Mouse (Mus musculus) lung, postnatal 25 days (tissue): Measurements from ENCODE around the gene Macrod1.
A peak's percentile ranks its signal among the peaks of the same experiment; 100 is the strongest.

Experiments
- DNase-seq: peaks from one replicate; pipeline ENCODE4 v3.0.0; 2022; ENCODE audit warnings: low spot score

The Macrod1 gene

DNA sequence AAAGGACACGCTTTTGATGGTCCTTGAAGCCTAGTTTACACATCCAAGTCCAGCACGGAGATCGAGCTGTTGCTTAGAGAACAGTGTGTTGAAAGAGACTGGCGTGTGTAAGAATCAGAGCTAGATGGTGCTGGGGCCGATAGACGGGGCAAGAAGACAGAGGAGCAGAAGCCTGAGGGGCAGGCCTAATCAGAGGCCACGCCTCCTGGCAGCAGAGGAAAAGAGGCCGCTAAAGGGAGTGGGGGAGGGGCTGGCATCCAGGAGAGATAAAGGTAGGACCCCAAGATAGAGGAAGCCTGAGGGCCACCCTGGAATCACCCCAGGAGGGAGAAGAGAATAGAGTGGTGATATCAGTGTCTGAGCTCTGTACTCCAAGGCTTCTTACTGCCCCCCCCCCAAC is 114.8 kb downstream of the Macrod1 start:
- DNase-seq: no peak

DNA sequence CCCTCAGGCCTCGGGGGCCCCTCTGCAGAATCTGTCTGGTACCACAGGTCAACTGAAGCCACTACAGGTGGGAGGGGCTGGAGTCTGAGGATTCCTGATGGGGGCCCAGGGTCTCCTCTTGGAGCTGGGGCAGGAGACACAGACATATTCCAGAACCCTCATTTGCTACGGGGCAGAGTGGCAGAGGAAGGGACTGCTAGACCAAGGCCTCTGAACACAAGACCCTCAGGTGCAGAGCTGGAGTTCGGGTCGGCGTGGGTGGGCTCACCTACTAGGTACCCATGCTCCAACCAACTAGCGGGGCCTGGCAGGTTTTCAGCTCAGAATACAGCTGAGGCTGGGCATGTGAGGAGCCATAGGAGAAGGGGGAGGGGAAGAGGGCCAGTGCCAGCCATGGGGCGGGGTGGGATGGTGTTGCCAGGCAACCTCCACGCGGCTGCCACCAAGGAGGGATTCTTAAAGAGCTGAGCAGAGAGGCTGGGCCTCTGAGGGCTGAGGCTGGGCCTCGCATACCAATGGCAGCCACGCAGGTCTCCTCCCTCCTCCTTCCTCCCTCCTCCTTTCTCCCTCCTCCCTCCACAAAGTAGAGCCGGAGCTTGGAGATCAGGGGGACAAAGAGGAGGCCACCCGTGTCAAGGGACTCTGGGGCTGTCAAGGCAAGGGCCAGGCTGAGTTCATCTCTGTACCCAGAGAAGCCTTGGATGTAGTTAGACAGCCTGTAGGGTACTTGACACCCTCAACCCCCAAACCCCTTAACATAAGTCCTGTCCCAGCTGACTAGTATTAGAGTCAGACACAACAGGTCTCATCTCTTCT is 115.6 kb downstream of the Macrod1 start:
- DNase-seq: peak; percentile 39

DNA sequence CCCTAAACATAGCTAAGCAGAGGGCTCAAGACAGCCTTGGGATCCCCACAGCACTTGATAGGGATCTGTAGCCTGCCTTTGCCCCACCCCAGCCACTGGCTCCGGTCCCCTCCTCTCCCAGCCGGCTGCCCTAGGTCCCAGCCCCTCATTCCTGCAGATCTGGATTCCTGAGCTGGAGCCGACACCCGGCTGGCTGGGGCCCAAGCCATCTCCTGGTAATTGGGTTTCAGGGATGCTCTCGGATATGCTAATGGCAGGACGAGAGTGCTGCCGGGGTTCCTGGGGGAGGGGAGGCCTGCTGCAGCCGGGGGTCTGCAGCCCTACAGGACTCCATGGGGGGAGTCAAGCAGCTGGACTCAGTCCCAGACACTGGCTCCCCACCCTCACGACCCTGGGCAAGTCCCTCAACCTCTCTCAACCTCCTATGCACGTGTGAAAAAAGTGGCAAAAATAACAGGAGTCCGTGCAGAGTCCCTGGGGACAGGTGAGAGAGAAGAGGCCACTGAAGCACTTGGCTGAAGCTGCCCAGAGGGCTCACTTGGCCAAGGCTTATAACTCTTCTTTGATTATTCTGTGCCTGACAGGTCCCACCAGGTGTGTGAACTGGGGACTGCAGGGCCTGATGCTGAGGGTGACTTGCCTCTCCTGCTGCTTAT is 119.6 kb downstream of the Macrod1 start:
- DNase-seq: no peak

- no peak for DNase-seq
Observed at GRCm38 (mm10) chr19:7177804-7178511, 121.3 kb downstream of the Macrod1 start.

DNA sequence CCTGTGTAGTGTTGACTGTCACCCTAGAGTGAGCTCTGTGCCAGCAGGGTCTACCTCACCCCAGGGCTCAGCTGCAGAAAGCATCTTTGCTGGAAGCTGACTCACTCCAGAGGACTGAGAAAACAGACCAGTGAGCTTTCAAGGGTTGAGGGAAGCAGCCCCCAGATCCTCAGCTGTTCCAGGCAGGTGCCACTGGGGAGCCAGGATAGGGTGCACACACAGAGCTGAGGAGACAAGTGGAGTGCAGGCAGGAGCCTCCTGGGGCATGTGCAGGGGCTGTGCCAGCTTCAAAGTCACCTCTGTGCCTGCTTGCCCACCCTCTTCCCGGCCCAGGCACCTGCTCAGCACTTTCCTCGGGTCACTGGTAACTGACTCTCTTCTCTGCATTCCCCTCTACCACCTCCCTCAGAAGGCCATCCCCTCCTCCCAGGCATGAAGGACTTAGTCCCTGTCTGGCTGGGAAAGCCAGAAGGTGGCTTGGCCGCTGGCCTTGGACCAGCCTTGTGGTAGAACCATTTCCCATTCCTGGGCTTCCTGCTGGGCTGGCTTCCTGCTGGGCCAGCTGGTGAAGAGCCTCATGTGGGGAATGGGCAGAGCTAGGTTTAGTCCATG is 122.3 kb downstream of the Macrod1 start:
- DNase-seq: no peak

- DNase-seq: peak; percentile 44
Observed at GRCm38 (mm10) chr19:7180756-7181405, 124.3 kb downstream of the Macrod1 start.

GRCm38 (mm10) chr19:7181496-7181895 is 124.9 kb downstream of the Macrod1 start:
- no peak for DNase-seq

DNA sequence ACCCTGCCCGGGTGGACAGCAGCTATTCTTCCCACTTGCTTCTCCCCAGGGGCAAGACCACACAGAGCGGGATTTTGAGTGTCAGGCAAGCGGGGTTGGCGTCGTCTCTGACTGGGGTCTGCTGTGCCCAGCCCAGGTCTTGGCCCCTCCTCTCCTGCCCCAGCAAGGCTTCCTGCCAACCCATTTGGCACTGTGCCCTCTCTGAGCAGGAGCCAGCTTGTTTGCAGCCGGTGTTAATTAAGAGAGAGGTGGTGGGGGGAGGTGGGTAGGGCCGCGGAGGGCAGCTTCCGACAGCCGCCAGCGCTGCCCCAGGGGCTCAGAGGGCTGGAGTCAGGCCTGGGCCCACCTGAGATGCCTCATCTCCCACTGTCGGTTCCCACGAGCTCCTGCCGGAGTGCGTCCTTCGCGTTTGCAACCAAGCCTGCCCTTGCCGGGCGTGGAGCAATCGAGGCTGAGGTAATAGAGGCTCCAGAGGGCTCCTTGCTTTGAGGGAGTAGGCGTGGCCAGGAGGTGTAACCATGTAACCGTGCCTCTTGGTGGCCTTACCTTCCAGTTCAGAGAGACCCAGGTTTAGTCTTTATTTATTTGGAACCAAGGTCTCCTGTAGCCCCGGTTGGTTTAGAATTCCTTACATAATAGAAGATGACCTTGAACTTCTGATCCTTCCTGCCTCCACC is 125.8 kb downstream of the Macrod1 start:
- DNase-seq: peak; percentile 47

- DNase-seq: no peak
Observed at GRCm38 (mm10) chr19:7183419-7183818, 126.8 kb downstream of the Macrod1 start.

- no peak for DNase-seq
Observed at GRCm38 (mm10) chr19:7185059-7185458, 128.4 kb downstream of the Macrod1 start.

DNA sequence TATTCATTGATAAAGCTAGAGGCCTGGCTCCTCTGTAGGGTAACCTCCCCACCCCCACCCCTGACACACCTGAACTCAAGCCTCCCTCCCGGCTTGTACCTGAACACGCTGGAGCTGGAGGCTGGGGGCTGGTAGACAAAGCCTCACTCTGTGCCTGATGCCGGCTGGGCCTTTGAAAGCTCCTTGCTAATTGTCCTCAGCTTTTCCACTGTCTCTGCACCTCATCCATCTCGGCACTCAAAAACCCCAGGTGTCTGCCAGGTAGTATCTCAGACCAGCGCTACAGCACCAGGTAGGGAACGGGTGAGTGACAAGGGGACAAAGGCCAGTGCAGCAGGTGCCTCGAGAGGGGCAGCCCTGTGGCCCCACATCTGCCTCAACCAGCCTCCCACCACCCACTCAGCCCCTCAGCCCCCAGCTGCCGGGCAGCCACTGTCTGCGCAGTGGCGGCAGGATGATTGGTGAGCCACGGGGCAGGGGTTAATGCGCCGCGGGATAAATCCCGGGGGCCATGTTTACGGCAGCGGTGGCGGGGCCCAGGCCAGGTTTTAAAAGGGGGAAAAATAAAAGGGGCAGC is 129.2 kb downstream of the Macrod1 start:
- no peak for DNase-seq

GRCm38 (mm10) chr19:7187157-7187556 is 130.5 kb downstream of the Macrod1 start:
- no peak for DNase-seq

- no peak for DNase-seq
Observed at GRCm38 (mm10) chr19:7189026-7189425, 132.4 kb downstream of the Macrod1 start.

GRCm38 (mm10) chr19:7190986-7191385 is 134.4 kb downstream of the Macrod1 start:
- no peak for DNase-seq

DNA sequence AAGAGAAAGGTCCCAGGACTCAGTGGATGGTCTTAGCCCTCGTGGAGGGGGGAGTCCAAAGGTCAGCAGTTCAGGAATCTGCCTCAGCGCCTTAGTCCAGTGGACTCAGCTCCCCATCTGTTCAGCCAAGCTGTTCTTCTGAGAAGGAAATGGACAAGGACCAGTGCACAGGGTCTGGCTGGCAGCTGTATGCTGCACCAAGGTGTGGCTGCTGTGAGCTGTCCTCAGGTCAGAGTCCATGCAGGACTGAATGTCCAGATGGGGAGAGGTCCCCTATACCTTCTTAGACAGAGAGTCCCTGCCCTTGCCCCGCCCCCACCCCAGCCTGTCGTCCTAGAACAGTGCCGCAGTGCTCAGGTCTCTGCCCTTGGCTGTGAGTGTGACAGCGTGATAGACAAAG is 135.0 kb downstream of the Macrod1 start:
- no peak for DNase-seq

DNA sequence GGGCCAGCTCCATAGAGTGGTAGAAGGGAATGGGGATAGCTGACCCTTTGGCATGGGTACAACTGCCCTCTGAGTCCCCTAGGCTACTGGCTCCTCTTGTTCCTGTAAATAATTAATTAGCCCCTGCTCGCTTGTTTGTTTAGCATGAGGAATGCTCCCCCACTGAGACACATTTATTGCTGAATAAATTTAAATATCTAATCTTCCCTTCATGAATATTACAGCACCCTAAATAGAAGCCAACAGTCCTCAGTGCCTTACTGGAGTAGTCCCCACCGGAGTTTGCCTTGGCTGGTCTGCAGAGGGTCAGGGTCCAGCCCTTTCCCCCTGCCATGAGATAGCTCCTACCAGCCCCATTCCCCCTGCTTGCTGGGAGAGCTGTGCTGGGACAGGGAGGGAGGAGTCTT is 136.0 kb downstream of the Macrod1 start:
- DNase-seq: no peak

DNA sequence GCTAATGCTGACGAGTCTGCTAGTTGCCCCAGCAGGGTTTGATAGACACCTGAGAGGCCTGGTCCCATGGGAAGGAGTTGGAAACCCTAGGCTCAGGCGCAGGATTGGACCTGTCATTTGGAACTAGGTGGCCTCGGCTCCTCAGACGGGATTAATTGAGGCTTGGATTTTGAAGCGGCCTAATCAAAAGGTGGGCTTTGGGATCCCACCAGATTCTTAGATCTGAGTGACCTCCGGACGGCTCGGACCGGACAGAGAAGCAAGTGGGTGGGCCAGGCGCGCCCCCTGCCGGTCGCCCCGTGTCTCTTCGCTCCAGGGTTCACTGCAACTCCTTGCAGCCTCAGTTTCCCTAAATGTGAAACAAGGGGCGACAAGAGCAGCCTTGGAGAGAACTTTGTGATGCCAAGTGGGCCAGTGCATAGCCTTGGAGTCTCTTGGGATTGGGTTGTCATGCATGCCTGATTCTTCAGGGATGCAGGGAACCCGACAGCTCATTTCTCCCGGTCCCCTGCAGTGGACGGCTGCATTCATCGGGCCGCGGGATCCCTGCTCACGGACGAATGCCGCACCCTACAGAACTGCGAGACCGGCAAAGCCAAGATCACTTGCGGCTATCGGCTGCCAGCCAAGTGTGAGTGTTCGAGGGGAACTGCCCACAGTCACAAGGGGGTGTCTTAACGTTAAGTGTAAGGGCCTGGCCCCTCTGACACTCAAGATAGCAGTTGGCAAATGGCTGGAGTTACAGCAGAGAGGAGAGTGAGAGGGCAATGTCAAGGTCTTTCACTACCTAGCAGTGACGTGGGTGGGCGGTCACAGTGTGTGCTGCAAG is 139.5 kb downstream of the Macrod1 start:
- DNase-seq: peak; percentile 56

DNA sequence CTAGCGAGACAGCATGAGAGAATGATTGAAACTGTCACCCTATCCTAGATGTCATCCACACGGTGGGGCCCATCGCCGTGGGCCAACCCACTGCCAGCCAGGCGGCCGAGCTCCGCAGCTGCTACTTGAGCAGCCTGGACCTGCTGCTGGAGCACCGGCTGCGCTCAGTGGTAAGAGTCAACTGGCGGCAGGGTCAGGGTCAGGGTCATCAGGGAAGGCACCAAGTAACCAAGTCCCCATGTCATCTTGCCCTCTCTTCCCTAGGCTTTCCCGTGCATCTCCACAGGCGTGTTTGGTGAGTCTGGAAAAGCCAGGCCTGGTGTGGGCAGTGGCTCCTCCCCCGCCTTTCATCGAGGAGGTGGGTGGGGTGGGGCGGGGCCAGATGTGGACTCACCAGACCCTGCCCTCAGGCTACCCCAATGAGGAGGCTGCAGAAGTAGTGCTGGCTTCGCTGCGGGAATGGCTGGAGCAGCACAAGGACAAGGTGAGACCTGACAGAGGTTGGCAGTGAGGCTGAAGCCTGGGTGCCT is 140.2 kb downstream of the Macrod1 start:
- DNase-seq: peak; percentile 10

DNA sequence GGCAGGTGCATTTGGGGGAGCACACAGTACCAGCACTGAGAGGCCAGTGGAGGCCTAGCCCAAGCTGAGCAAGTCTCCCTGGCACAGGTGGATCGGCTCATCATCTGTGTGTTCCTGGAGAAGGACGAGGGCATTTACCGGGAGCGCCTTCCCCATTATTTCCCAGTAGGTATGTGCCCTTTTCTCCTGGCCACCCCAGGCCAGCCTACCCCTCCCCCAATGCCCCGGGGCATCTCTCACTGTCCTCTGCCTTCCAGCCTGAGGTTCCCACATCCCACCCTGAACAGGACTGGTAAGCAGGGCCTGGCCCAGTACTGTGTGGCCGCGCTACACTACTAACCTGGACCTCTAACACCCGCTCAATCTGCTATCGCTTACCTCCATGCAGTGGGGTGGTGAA is 140.8 kb downstream of the Macrod1 start:
- no peak for DNase-seq

DNA sequence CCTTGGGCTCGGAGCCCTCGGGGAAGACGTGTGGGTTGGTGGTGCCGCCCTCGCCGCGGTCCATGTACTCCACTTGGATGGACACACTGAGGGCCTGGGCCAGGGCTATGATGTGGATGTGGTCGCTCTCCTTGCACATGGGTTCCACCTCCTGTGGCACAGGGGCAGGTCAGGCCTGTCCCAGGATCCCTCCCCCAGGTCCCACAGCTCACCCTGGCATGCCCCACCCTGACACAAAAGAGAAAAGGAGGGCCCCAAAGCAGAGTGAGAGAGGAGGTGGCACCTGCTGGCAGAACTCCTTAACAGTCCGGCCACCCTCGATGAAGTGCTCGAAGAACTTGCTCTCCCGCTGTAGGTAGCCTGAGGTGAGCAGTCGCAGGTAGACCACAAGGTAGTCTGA is 142.5 kb downstream of the Macrod1 start:
- no peak for DNase-seq
